Mouse (Mus musculus) megakaryocyte, embryonic 14.5 days (primary cell): ENCODE data around the gene Cers6. TPM values are rescaled to one million over a fixed set of nuclear protein-coding genes. Genes with fewer than 3 reads are reported as not detected.

Experiments
- H3K27me3 ChIP-seq: replicated peaks from 2 replicates; pipeline ENCODE3; 2012; ENCODE audit warnings: inconsistent platforms
- H3K36me3 ChIP-seq: replicated peaks from 2 replicates; pipeline ENCODE3; 2012; ENCODE audit warnings: low read length, inconsistent platforms, mixed read lengths
- H3K4me1 ChIP-seq: 2 replicates; pipeline ENCODE4 v1.6.1; 2012; ENCODE audit warnings: inconsistent platforms
- H3K4me3 ChIP-seq: replicated peaks from 2 replicates; pipeline ENCODE3; 2012; ENCODE audit warnings: moderate library complexity, mild to moderate bottlenecking, inconsistent platforms
- H3K9me3 ChIP-seq: 2 replicates; pipeline ENCODE4 v1.6.1; 2012; ENCODE audit warnings: inconsistent platforms
- FLI1 ChIP-seq: IDR thresholded peaks from 2 replicates; pipeline ENCODE4 v1.6.1; 2012; ENCODE audit warnings: low read length, inconsistent platforms, mixed read lengths
- GATA1 ChIP-seq: IDR thresholded peaks from 3 replicates; pipeline ENCODE4 v1.6.1; 2012; ENCODE audit warnings: mixed read lengths, low read length, inconsistent platforms, borderline replicate concordance
- polyA plus RNA-seq: library from polyadenylated mRNA; stranded (reverse); fragments of >175 nt; gene quantifications from 2 replicates; pipeline ENCODE4 v1.2.3, GENCODE M21; 2012; ENCODE audit warnings: low replicate concordance; ENCODE audit not compliant: insufficient read depth

The Cers6 gene
- polyA plus RNA-seq, 1 experiment = 3.2 TPM

GRCm38 (mm10) chr2:69077189-69077588 lies 215.9 kb downstream of the Cers6 start:
- Histone ChIP-seq H3K27me3 (no peaks in the 10 kb centered on the region), H3K9me3 (no peaks in the 10 kb centered on the region), H3K4me3 (no peak overlapping the region), H3K4me1 (peaks cover 6% of the 10 kb centered on the region), H3K36me3 (peaks cover 15% of the 10 kb centered on the region)
- TF ChIP-seq GATA1 (no peak), FLI1 (no peak)

- H3K36me3 ChIP-seq = peaks cover 19% of the 10 kb centered on the region
- no peak for TF ChIP-seq GATA1
- no peak for TF ChIP-seq FLI1
- H3K9me3 ChIP-seq = no peaks in the 10 kb centered on the region
- no peaks in the 10 kb centered on the region for H3K27me3 ChIP-seq
- no peak overlapping the region for H3K4me3 ChIP-seq
- peaks cover 6% of the 10 kb centered on the region for H3K4me1 ChIP-seq
These were observed 219.5 kb downstream of the Cers6 start for GRCm38 (mm10) chr2:69080760-69081159.

GRCm38 (mm10) chr2:69082499-69083197 lies 221.4 kb downstream of the Cers6 start:
- H3K9me3 ChIP-seq = no peaks in the 10 kb centered on the region
- no peaks in the 10 kb centered on the region for H3K27me3 ChIP-seq
- no peaks in the 10 kb centered on the region for H3K4me1 ChIP-seq
- H3K36me3 ChIP-seq = peaks cover 28% of the 10 kb centered on the region
- TF ChIP-seq GATA1 = no peak
- no peak for TF ChIP-seq FLI1
- H3K4me3 ChIP-seq = no peak overlapping the region

- Histone ChIP-seq H3K4me1 (no peaks in the 10 kb centered on the region), H3K4me3 (no peak overlapping the region), H3K36me3 (peaks cover 31% of the 10 kb centered on the region), H3K27me3 (no peaks in the 10 kb centered on the region), H3K9me3 (no peaks in the 10 kb centered on the region)
- no peak for TF ChIP-seq GATA1
- TF ChIP-seq FLI1 = no peak
These were observed 221.9 kb downstream of the Cers6 start for GRCm38 (mm10) chr2:69083198-69083509.

GRCm38 (mm10) chr2:69084416-69084815 lies 223.2 kb downstream of the Cers6 start:
- H3K4me1 ChIP-seq = no peaks in the 10 kb centered on the region
- no peaks in the 10 kb centered on the region for H3K9me3 ChIP-seq
- no peaks in the 10 kb centered on the region for H3K27me3 ChIP-seq
- H3K4me3 ChIP-seq = no peak overlapping the region
- H3K36me3 ChIP-seq = peaks cover 41% of the 10 kb centered on the region
- no peak for TF ChIP-seq GATA1
- TF ChIP-seq FLI1 = no peak

- TF ChIP-seq GATA1 (no peak), FLI1 (no peak)
- no peak overlapping the region for H3K4me3 ChIP-seq
- H3K9me3 ChIP-seq = no peaks in the 10 kb centered on the region
- no peaks in the 10 kb centered on the region for H3K27me3 ChIP-seq
- H3K4me1 ChIP-seq = no peaks in the 10 kb centered on the region
- H3K36me3 ChIP-seq = peaks cover 43% of the 10 kb centered on the region
These were observed 225.4 kb downstream of the Cers6 start for GRCm38 (mm10) chr2:69086505-69087260.

GRCm38 (mm10) chr2:69095836-69096235 lies 234.6 kb downstream of the Cers6 start:
- Histone ChIP-seq H3K27me3 (no peaks in the 10 kb centered on the region), H3K4me3 (no peak overlapping the region), H3K36me3 (peaks cover 10% of the 10 kb centered on the region), H3K9me3 (no peaks in the 10 kb centered on the region), H3K4me1 (peaks cover 6% of the 10 kb centered on the region; the same call in 1 of the 2 replicates)
- TF ChIP-seq FLI1 = no peak
- TF ChIP-seq GATA1 = no peak

- H3K9me3 ChIP-seq = no peaks in the 10 kb centered on the region
- no peak overlapping the region for H3K4me3 ChIP-seq
- TF ChIP-seq GATA1 (no peak), FLI1 (no peak)
- H3K27me3 ChIP-seq = no peaks in the 10 kb centered on the region
- peaks cover 10% of the 10 kb centered on the region for H3K36me3 ChIP-seq
- H3K4me1 ChIP-seq = peaks cover 6% of the 10 kb centered on the region; the same call in 1 of the 2 replicates
These were observed 235.6 kb downstream of the Cers6 start for GRCm38 (mm10) chr2:69096821-69097220.

- H3K4me1 ChIP-seq = peaks cover 6% of the 10 kb centered on the region; the same call in 1 of the 2 replicates
- no peak overlapping the region for H3K4me3 ChIP-seq
- TF ChIP-seq FLI1 = no peak
- no peak for TF ChIP-seq GATA1
- H3K36me3 ChIP-seq = peaks cover 10% of the 10 kb centered on the region
- H3K9me3 ChIP-seq = no peaks in the 10 kb centered on the region
- no peaks in the 10 kb centered on the region for H3K27me3 ChIP-seq
These were observed 236.3 kb downstream of the Cers6 start for GRCm38 (mm10) chr2:69097526-69097925.

- Histone ChIP-seq H3K27me3 (no peaks in the 10 kb centered on the region), H3K4me1 (peaks cover 6% of the 10 kb centered on the region; the same call in 1 of the 2 replicates), H3K4me3 (no peak overlapping the region), H3K36me3 (peaks cover 10% of the 10 kb centered on the region), H3K9me3 (no peaks in the 10 kb centered on the region)
- TF ChIP-seq GATA1 (no peak), FLI1 (no peak)
These were observed 237.5 kb downstream of the Cers6 start for GRCm38 (mm10) chr2:69098701-69099100.
